ENCODE assay signal across 8 mouse cellular contexts in the genomic region with DNA sequence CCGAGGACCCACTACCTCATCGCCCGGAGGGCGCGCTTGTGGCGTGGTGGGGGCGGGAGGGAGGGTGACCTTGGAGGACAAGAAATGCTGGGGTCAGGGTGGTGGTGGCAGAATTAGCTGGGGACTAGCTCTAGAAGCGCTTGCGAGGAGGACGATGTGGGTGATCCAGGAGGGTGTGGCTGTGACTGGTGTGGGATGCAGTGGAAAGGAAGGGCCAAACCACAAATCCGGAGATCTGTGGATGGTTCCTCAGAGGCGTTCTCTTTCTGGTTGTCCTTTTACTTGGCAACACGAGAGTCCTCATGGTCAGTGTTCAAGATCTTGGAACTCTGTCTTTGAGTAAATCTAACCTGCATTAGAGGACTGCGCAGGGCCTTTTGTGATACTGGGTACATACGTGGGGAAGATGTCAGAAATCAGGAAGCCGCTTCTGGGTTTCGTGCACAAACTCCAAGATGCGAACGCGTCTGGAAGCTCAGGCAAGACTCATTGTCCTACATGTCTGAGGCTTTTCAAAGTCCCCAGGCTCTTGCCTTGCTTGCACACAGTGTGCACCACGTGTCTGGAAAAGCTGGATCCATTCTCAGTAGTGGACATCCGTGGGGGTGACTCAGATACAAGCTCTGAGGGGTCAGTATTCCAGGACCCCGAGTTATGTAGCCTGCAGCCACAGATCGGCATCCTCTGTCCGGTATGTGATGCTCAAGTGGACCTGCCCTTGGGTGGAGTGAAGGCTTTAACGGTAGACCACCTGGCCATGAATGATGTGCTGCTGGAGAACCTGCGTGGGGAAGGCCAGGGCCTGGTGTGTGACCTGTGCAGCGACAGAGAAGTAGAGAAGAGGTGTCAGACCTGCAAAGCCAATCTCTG. TPM values are rescaled to one million over a fixed set of nuclear protein-coding genes. Genes with fewer than 3 reads are reported as not detected.
DNase-seq lines count a peak whose midpoint lies in the region; ATAC-seq and TF ChIP-seq lines count a peak whose summit lies in the region.

No protein-coding gene starts in this region.

- no peak for DNase-seq in kidney, postnatal 0 days (ENCODE audit: low spot score)
- no peak for DNase-seq in kidney, postnatal 36 days
- DNase-seq in forebrain, embryonic 14.5 days (ENCODE audit: low spot score) = no peak
- DNase-seq in liver, embryonic 11.5 days (ENCODE audit: low spot score) = no peak
- DNase-seq in gastrocnemius, adult 18-20 months (ENCODE audit: low spot score) = no peak
- no peak for DNase-seq in adrenal gland, adult 18-20 months (ENCODE audit: low spot score in 2 of 2)

- peak; percentile 51 for ATAC-seq in kidney, postnatal 0 days (replicated peaks; ENCODE audit: low FRiP score, low read depth)
- peak; percentile 61 for ATAC-seq in forebrain, embryonic 14.5 days
- peak; percentile 52 for ATAC-seq in liver, embryonic 11.5 days (replicated peaks; ENCODE audit: low FRiP score)
- ATAC-seq in stomach, embryonic 15.5 days (ENCODE audit: insufficient read depth, low FRiP score, low read depth) = peak; percentile 36

- H3K4me1 ChIP-seq in kidney, postnatal 0 days (replicated peaks; ENCODE audit: insufficient read depth, low read length) = peaks cover 10% of the 10 kb centered on the region
- peaks cover 16% of the 10 kb centered on the region for H3K4me1 ChIP-seq in bone marrow macrophage, adult 2 months (ENCODE audit: control insufficient read depth, insufficient read depth, low read length)
- peaks cover 23% of the 10 kb centered on the region for H3K4me1 ChIP-seq in forebrain, embryonic 14.5 days (ENCODE audit: control insufficient read depth, insufficient read depth, low read length)
- peaks cover 10% of the 10 kb centered on the region for H3K4me1 ChIP-seq in liver, embryonic 11.5 days (replicated peaks; ENCODE audit: control insufficient read depth, insufficient read depth, low read length)
- peaks cover 26% of the 10 kb centered on the region for H3K4me1 ChIP-seq in stomach, embryonic 15.5 days

- peak overlapping the region; percentile 51 for H3K4me3 ChIP-seq in kidney, postnatal 0 days (replicated peaks; ENCODE audit: low read depth, low read length)
- peak overlapping the region; percentile 73 for H3K4me3 ChIP-seq in bone marrow macrophage, adult 2 months (ENCODE audit: insufficient read depth, low read length)
- H3K4me3 ChIP-seq in forebrain, embryonic 14.5 days (ENCODE audit: low read depth, low read length) = peak overlapping the region; percentile 52
- H3K4me3 ChIP-seq in liver, embryonic 11.5 days (ENCODE audit: low read depth, low read length) = peak overlapping the region; percentile 66
- H3K4me3 ChIP-seq in stomach, embryonic 15.5 days (replicated peaks) = peak overlapping the region; percentile 60

- no peaks in the 10 kb centered on the region for H3K9me3 ChIP-seq in kidney, postnatal 0 days (replicated peaks; ENCODE audit: low read length)
- no peaks in the 10 kb centered on the region for H3K9me3 ChIP-seq in forebrain, embryonic 14.5 days (replicated peaks; ENCODE audit: control insufficient read depth, low read length)
- H3K9me3 ChIP-seq in liver, embryonic 11.5 days (ENCODE audit: control insufficient read depth, low read length) = no peaks in the 10 kb centered on the region
- H3K9me3 ChIP-seq in stomach, embryonic 15.5 days = no peaks in the 10 kb centered on the region

- no peak for TF ChIP-seq CTCF in kidney, postnatal 0 days (IDR thresholded peaks at IDR 0.05; ENCODE audit: low read depth)
- TF ChIP-seq CTCF in bone marrow macrophage, adult 2 months (IDR thresholded peaks at IDR 0.05; ENCODE audit: low read depth, low read length) = no peak

- H3K9ac ChIP-seq in kidney, postnatal 0 days (ENCODE audit: low read depth, low read length) = peak overlapping the region; percentile 71
- H3K9ac ChIP-seq in forebrain, embryonic 14.5 days (ENCODE audit: low read length) = peak overlapping the region; percentile 81
- H3K9ac ChIP-seq in liver, embryonic 11.5 days (ENCODE audit: low read depth, low read length) = peak overlapping the region; percentile 77
- peak overlapping the region; percentile 54 for H3K9ac ChIP-seq in stomach, embryonic 15.5 days

- TF ChIP-seq POLR2A in bone marrow macrophage, adult 2 months (IDR thresholded peaks at IDR 0.05; ENCODE audit: borderline replicate concordance, low read depth, low read length) = no peak

- H3K4me2 ChIP-seq in kidney, postnatal 0 days (ENCODE audit: low read length) = peak overlapping the region; percentile 59
- peak overlapping the region; percentile 72 for H3K4me2 ChIP-seq in forebrain, embryonic 14.5 days (ENCODE audit: low read length)
- H3K4me2 ChIP-seq in liver, embryonic 11.5 days = peak overlapping the region; percentile 83
- peak overlapping the region; percentile 68 for H3K4me2 ChIP-seq in stomach, embryonic 15.5 days

- peak overlapping the region; percentile 65 for H3K27ac ChIP-seq in kidney, postnatal 0 days
- no peak overlapping the region for H3K27ac ChIP-seq in bone marrow macrophage, adult 2 months (ENCODE audit: insufficient read depth, low read depth, low read length)
- peak overlapping the region; percentile 72; the same call in 1 of the 2 replicates for H3K27ac ChIP-seq in forebrain, embryonic 14.5 days (ENCODE audit: low read depth, low read length)
- peak overlapping the region; percentile 40; the same call in 1 of the 2 replicates for H3K27ac ChIP-seq in liver, embryonic 11.5 days (ENCODE audit: low read depth, low read length)
- peak overlapping the region; percentile 72 for H3K27ac ChIP-seq in stomach, embryonic 15.5 days

- H3K36me3 ChIP-seq in kidney, postnatal 0 days (ENCODE audit: insufficient read depth, low read length) = 0 out of 2 replicates have a peak, but pooled peaks cover 1% of the 10 kb centered on the region
- H3K36me3 ChIP-seq in forebrain, embryonic 14.5 days (ENCODE audit: control insufficient read depth, insufficient read depth, low read length) = no peaks in the 10 kb centered on the region
- H3K36me3 ChIP-seq in liver, embryonic 11.5 days (ENCODE audit: control insufficient read depth, insufficient read depth, low read length) = no peaks in the 10 kb centered on the region
- H3K36me3 ChIP-seq in stomach, embryonic 15.5 days = no peaks in the 10 kb centered on the region

- 32% methylated on average over 28 of the region's 28 CpGs for WGBS in kidney, postnatal 0 days
- WGBS in forebrain, embryonic 14.5 days = 39% methylated on average over 28 of the region's 28 CpGs
- 34% methylated on average over 28 of the region's 28 CpGs for WGBS in liver, embryonic 11.5 days
- WGBS in stomach, embryonic 15.5 days = 30% methylated on average over 28 of the region's 28 CpGs

- H3K27me3 ChIP-seq in kidney, postnatal 0 days (ENCODE audit: insufficient read depth, low read length) = no peaks in the 10 kb centered on the region
- H3K27me3 ChIP-seq in forebrain, embryonic 14.5 days (replicated peaks; ENCODE audit: control insufficient read depth, insufficient read depth, low read length) = no peaks in the 10 kb centered on the region
- no peaks in the 10 kb centered on the region for H3K27me3 ChIP-seq in liver, embryonic 11.5 days (replicated peaks; ENCODE audit: control insufficient read depth, insufficient read depth, low read length)
- no peaks in the 10 kb centered on the region for H3K27me3 ChIP-seq in stomach, embryonic 15.5 days (replicated peaks)

RNA-seq across cellular contexts. Expression of gene Trim45, which starts 0.7 kb away (rescaled TPM):
- polyA plus RNA-seq in kidney, postnatal 0 days (2015; fragmentation: Nextera tagmentation; extraction: Ambion mirVana) = 4.9 and 5.5 TPM in 2 replicates
- 1.2 and 1.8 TPM in 2 replicates for polyA plus RNA-seq in bone marrow macrophage, adult 2 months (2012; ENCODE audit: insufficient read depth, insufficient read length, missing spikeins)
- 7.0 and 7.3 TPM in 2 replicates for polyA plus RNA-seq in forebrain, embryonic 14.5 days (2014; fragmentation: Nextera tagmentation; extraction: Ambion mirVana)
- 1.3 and 2.1 TPM in 2 replicates for polyA plus RNA-seq in liver, embryonic 11.5 days (2014; fragmentation: Nextera tagmentation; extraction: Ambion mirVana)
- 4.8 and 5.6 TPM in 2 replicates for polyA plus RNA-seq in stomach, embryonic 15.5 days (2015; fragmentation: Nextera tagmentation; extraction: Ambion mirVana)
- 1 to 10 TPM; 4.9 to 6.8 TPM for total RNA-seq in gastrocnemius, adult 18-20 months (2021)
- total RNA-seq in adrenal gland, adult 18-20 months (2021) = 1 to 10 TPM; 2.1 to 3.0 TPM

RNA-seq across cellular contexts. Expression of gene Ttf2, which starts 46.7 kb away (rescaled TPM):
- polyA plus RNA-seq in kidney, postnatal 0 days (2015; fragmentation: Nextera tagmentation; extraction: Ambion mirVana) = 8.5 and 9.6 TPM in 2 replicates
- polyA plus RNA-seq in bone marrow macrophage, adult 2 months (2012; ENCODE audit: insufficient read depth, insufficient read length, missing spikeins) = 11.4 and 15.8 TPM in 2 replicates
- polyA plus RNA-seq in forebrain, embryonic 14.5 days (2014; fragmentation: Nextera tagmentation; extraction: Ambion mirVana) = 7.7 and 8.6 TPM in 2 replicates
- polyA plus RNA-seq in liver, embryonic 11.5 days (2014; fragmentation: Nextera tagmentation; extraction: Ambion mirVana) = 22.3 and 23.2 TPM in 2 replicates
- polyA plus RNA-seq in stomach, embryonic 15.5 days (2015; fragmentation: Nextera tagmentation; extraction: Ambion mirVana) = 12.3 and 13.0 TPM in 2 replicates
- 1 to 10 TPM; 2.8 to 3.2 TPM for total RNA-seq in gastrocnemius, adult 18-20 months (2021)
- 1 to 10 TPM; 6.0 to 7.7 TPM for total RNA-seq in adrenal gland, adult 18-20 months (2021)
